Mouse (Mus musculus) forebrain, embryonic 10.5 days (tissue): ENCODE data around the gene Pank3. TPM values are rescaled to one million over a fixed set of nuclear protein-coding genes. Genes with fewer than 3 reads are reported as not detected.
"Not testable (repeated sequence)": the region's sequence is repeated elsewhere in the genome, so short reads cannot be mapped to it uniquely, and the experiment has no call there.

Experiments used
- DNase-seq: peaks from one replicate; pipeline ENCODE4 v3.0.0-alpha.2; 2017; ENCODE audit warnings: low spot score; ENCODE audit errors: extremely low spot score
- H3K27ac ChIP-seq: fragments of 300-500 bp; sonication (generic); 2 replicates; pipeline ENCODE4 v1.5.1; 2016; ENCODE audit warnings: mild to moderate bottlenecking
- H3K27me3 ChIP-seq: fragments of 300-500 bp; sonication (generic); 2 replicates; pipeline ENCODE4 v1.6.1; 2016; ENCODE audit warnings: mild to moderate bottlenecking; ENCODE audit not compliant: poor library complexity, severe bottlenecking
- H3K36me3 ChIP-seq: fragments of 300-500 bp; sonication (generic); replicated peaks from 2 replicates; pipeline ENCODE4 v1.6.1; 2016; ENCODE audit warnings: mild to moderate bottlenecking, moderate library complexity
- H3K4me1 ChIP-seq: fragments of 300-500 bp; sonication (generic); 2 replicates; pipeline ENCODE4 v1.6.1; 2016
- H3K4me3 ChIP-seq: fragments of 300-500 bp; sonication (generic); 2 replicates; pipeline ENCODE4 v1.5.1; 2016; ENCODE audit warnings: mild to moderate bottlenecking, moderate library complexity
- H3K9me3 ChIP-seq: fragments of 300-500 bp; sonication (generic); 2 replicates; pipeline ENCODE4 v1.6.1; 2016; ENCODE audit warnings: mild to moderate bottlenecking, moderate library complexity
- WGBS: fragments of 180-500 bp; shearing (Covaris S2); methylation state at CpG from one replicate; pipeline ENCODE4 v1.1.7; 2016; 5-methylcytosine and 5-hydroxymethylcytosine counted together
- microRNA counts: library from miRNA; unstranded; fragments of <30 nt; microRNA quantifications from one replicate; lab custom pipeline; 2017
- microRNA-seq: library from miRNA; unstranded; fragments of <30 nt; microRNA quantifications from one replicate; pipeline ENCODE4, GENCODE M21; 2017
- polyA plus RNA-seq: library from polyadenylated mRNA; unstranded; fragments of >200 nt; fragmentation: Nextera tagmentation; extraction: Ambion mirVana; gene quantifications from 2 replicates; pipeline ENCODE4 v1.2.1, GENCODE M21; 2016

Pank3 gene
- polyA plus RNA-seq, 1 experiment from 2014 or later: 13.4 TPM

GRCm38 (mm10) chr11:35834022-35834760 lies 64.9 kb downstream of the Pank3 start, which contains the start of gene Rars:
Rars (minus strand) TSS chr11:35834506.
- no peaks in the 10 kb centered on the region for H3K27me3 ChIP-seq
- peak within 1 kb of the TSS; percentile 72 for H3K4me3 ChIP-seq
- peaks cover 21% of the 10 kb centered on the region for H3K4me1 ChIP-seq
- H3K9me3 ChIP-seq: no peaks in the 10 kb centered on the region
- peak within 1 kb of the TSS; percentile 89 for H3K27ac ChIP-seq
- H3K36me3 ChIP-seq: peaks cover 41% of the 10 kb centered on the region
- WGBS: 2% methylated on average over 46 of the region's 46 CpGs
- DNase-seq: peak; percentile 96

- Histone ChIP-seq H3K27ac (peak overlapping the region; percentile 84), H3K9me3 (no peaks in the 10 kb centered on the region), H3K36me3 (peaks cover 36% of the 10 kb centered on the region), H3K4me3 (no peak overlapping the region), H3K4me1 (peaks cover 21% of the 10 kb centered on the region), H3K27me3 (no peaks in the 10 kb centered on the region)
- no peak for DNase-seq
- WGBS: 90% methylated on average over 5 of the region's 5 CpGs
Measured at GRCm38 (mm10) chr11:35837156-35838126, 68.2 kb downstream of the Pank3 start.

- Histone ChIP-seq H3K27ac (peak overlapping the region; percentile 84), H3K9me3 (no peaks in the 10 kb centered on the region), H3K4me1 (peaks cover 11% of the 10 kb centered on the region), H3K36me3 (peaks cover 42% of the 10 kb centered on the region), H3K27me3 (no peaks in the 10 kb centered on the region), H3K4me3 (peak overlapping the region; percentile 47)
- 34% methylated on average over 28 of the region's 28 CpGs for WGBS
- DNase-seq: peak; percentile 94
Measured at GRCm38 (mm10) chr11:35838345-35839338, 69.4 kb downstream of the Pank3 start.

DNA sequence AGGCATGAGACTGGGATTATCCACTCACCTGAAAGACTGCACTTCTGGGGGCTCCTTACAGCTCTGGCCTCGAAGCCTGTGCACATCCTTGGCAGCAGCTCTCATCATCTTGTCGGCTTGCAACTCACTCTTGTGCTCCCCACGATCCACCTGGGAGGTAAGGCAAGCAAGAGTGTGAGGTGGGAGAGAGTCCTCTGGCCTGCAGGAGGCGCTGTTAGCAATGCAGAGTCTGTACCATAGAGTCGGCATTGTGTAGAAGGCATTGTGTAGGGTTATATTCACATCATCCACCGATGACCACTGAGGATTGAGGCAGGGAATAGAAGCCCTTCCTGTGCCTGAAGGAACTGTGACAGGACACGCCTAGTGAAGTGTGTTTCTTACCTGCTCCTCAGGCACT lies 71.0 kb downstream of the Pank3 start:
- H3K4me3 ChIP-seq: no peak overlapping the region
- no peaks in the 10 kb centered on the region for H3K9me3 ChIP-seq
- H3K27ac ChIP-seq: no peak overlapping the region
- DNase-seq: no peak
- H3K27me3 ChIP-seq: no peaks in the 10 kb centered on the region
- WGBS: 83% methylated on average over 7 of the region's 7 CpGs
- H3K36me3 ChIP-seq: peaks cover 50% of the 10 kb centered on the region
- peaks cover 9% of the 10 kb centered on the region for H3K4me1 ChIP-seq

DNA sequence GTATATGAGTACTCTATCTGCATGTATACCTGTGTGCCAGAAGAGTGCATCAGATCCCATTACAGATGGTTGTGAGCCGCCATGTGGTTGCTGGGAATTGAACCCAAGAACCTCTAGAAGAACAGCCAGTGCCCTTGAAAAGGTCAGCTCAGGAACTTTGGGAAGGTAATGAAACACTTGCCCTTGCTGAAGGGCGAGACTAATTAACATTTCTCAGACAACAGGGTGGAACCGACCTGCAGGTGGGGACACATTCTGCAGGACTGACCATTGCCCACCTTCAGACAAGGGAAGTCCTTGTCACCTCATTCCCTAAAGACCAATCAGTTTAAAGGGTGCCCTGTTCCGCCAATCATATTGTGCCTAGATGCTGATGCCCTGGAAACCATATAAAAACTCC lies 71.5 kb downstream of the Pank3 start:
- H3K36me3 ChIP-seq: peaks cover 50% of the 10 kb centered on the region
- not testable (repeated sequence) for H3K27me3 ChIP-seq, DNase-seq, H3K9me3 ChIP-seq, H3K4me1 ChIP-seq, H3K4me3 ChIP-seq, H3K27ac ChIP-seq
- WGBS: 83% methylated on average over 4 of the region's 4 CpGs

MicroRNAs encoded within 50 kb of the gene (microRNA counts, 519-probe panel; counts per million panel counts)
- 6,487 counts per million, percentile 94 among the panel's probes with 10 or more counts for microRNA mmu-miR-103 (lab: Ali Mortazavi, UCI)

Small RNA genes within 50 kb of the gene (microRNA-seq; reads per million reads assigned to microRNA genes)
- gene Mir103-1: 6.6 reads per million, percentile 17 among the genes with 10 or more reads in this experiment

Other genes starting within 250 kb of the Pank3 start
- gene Fbll1, start 29.4 kb downstream of the Pank3 start, polyA plus RNA-seq: 0.12 and 0.14 TPM in 2 replicates
- gene Rars, start 65.0 kb downstream of the Pank3 start, polyA plus RNA-seq: 118 and 123 TPM in 2 replicates
- 4.2 and 4.9 TPM in 2 replicates for gene Wwc1, start 211.0 kb downstream of the Pank3 start, polyA plus RNA-seq